Mouse (Mus musculus) right cerebral cortex, postnatal 4 days (tissue): ENCODE measurements around the gene G3bp2.

Source experiments
- DNase-seq: peaks from one replicate; pipeline ENCODE4 v3.0.0-alpha.2; 2022

Gene G3bp2

GRCm38 (mm10) chr5:92098351-92099109 is 15.0 kb upstream of the G3bp2 start:
- no peak for DNase-seq

- DNase-seq = no peak
Observed at GRCm38 (mm10) chr5:92097779-92098178, 14.3 kb upstream of the G3bp2 start.

- no peak for DNase-seq
Observed at GRCm38 (mm10) chr5:92096786-92097185, 13.3 kb upstream of the G3bp2 start.

GRCm38 (mm10) chr5:92094062-92094415 is 10.5 kb upstream of the G3bp2 start:
- no peak for DNase-seq

GRCm38 (mm10) chr5:92093263-92094061 is 9.9 kb upstream of the G3bp2 start:
- DNase-seq = no peak

GRCm38 (mm10) chr5:92087469-92087868 is 4.0 kb upstream of the G3bp2 start:
- no peak for DNase-seq

- no peak for DNase-seq
Observed at GRCm38 (mm10) chr5:92085821-92086550, 2.5 kb upstream of the G3bp2 start.

- no peak for DNase-seq
Observed at GRCm38 (mm10) chr5:92085246-92085645, 1.7 kb upstream of the G3bp2 start.

GRCm38 (mm10) chr5:92082821-92083401 is 608 bp downstream of the G3bp2 start:
- peak; percentile 76 for DNase-seq

- DNase-seq = no peak
Observed at GRCm38 (mm10) chr5:92081326-92081725, 2.2 kb downstream of the G3bp2 start.

- DNase-seq = no peak
Observed at GRCm38 (mm10) chr5:92080400-92080799, 3.1 kb downstream of the G3bp2 start.

- DNase-seq = no peak
Observed at GRCm38 (mm10) chr5:92079304-92079703, 4.2 kb downstream of the G3bp2 start.

GRCm38 (mm10) chr5:92078751-92079150 is 4.8 kb downstream of the G3bp2 start:
- no peak for DNase-seq

GRCm38 (mm10) chr5:92076273-92076672 is 7.2 kb downstream of the G3bp2 start:
- no peak for DNase-seq

- no peak for DNase-seq
Observed at GRCm38 (mm10) chr5:92074061-92074460, 9.5 kb downstream of the G3bp2 start.

- no peak for DNase-seq
Observed at GRCm38 (mm10) chr5:92063192-92063591, 20.3 kb downstream of the G3bp2 start.

- no peak for DNase-seq
Observed at GRCm38 (mm10) chr5:92052866-92053265, 30.7 kb downstream of the G3bp2 start.

- no peak for DNase-seq
Observed at GRCm38 (mm10) chr5:92050419-92050818, 33.1 kb downstream of the G3bp2 start.

- DNase-seq = no peak
Observed at GRCm38 (mm10) chr5:92043783-92044182, 39.7 kb downstream of the G3bp2 start, which contains the start of gene Cdkl2. Gene Cdkl2, minus strand, starts transcription at chr5:92043883.

- peak; percentile 96 for DNase-seq
Observed at GRCm38 (mm10) chr5:92042377-92043348, 40.9 kb downstream of the G3bp2 start.

GRCm38 (mm10) chr5:92019960-92020359 is 63.6 kb downstream of the G3bp2 start:
- DNase-seq = no peak

GRCm38 (mm10) chr5:92011756-92012155 is 71.8 kb downstream of the G3bp2 start:
- no peak for DNase-seq
